43 mouse cellular contexts compared by ENCODE assay signal in the genomic region with DNA sequence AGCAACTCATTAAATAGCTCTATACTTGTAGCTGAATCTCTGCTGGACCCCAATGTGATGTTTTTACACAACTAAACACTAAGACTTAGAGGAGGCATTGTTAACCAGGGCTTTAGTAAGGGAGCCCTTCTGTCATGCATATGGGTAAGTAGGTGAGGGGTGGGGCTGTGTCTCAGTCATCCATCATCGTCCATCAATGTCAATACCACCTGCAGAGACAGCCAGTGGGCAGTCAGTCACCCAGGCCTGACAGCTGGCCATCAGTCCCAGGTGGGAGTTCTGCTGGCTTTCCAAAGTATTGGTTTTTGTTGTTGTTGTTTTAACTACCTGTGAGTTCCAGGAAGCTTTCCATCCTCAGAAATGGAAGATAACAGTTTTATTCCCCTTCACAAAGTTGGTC. TPM values are rescaled to one million over a fixed set of nuclear protein-coding genes. Genes with fewer than 3 reads are reported as not detected.
"Had no signal": no experiment of that assay in that cellular context is flagged by ENCODE, and none has a peak within 500 bp of the region (broad histone marks: within the 10 kb centered on the region; RNA-seq: fewer than 3 reads in every experiment).

No protein-coding gene starts in this region.

- H3K36me3 ChIP-seq: heart, embryonic 10.5 days; heart, embryonic 12.5 days; hindbrain, embryonic 13.5 days; hindbrain, embryonic 15.5 days; kidney, embryonic 15.5 days; limb, embryonic 10.5 days; limb, embryonic 12.5 days; liver, embryonic 13.5 days; liver, embryonic 15.5 days had no signal

- H3K4me3 ChIP-seq: gastrocnemius, adult 2 months; heart, embryonic 10.5 days; heart, embryonic 12.5 days; hindbrain, embryonic 13.5 days; hindbrain, embryonic 15.5 days; kidney, embryonic 15.5 days; limb, embryonic 10.5 days; limb, embryonic 12.5 days; liver, embryonic 13.5 days; liver, embryonic 15.5 days had no signal

- H3K27me3 ChIP-seq: heart, embryonic 12.5 days; limb, embryonic 12.5 days; liver, embryonic 15.5 days had no signal

- H3K9ac ChIP-seq: heart, embryonic 12.5 days; hindbrain, embryonic 13.5 days; hindbrain, embryonic 15.5 days; kidney, embryonic 15.5 days; limb, embryonic 12.5 days; liver, embryonic 13.5 days; liver, embryonic 15.5 days had no signal

- H3K27ac ChIP-seq: gastrocnemius, adult 2 months; heart, embryonic 10.5 days; hindbrain, embryonic 13.5 days; hindbrain, embryonic 15.5 days; hindbrain, postnatal 0 days; kidney, embryonic 15.5 days; kidney, postnatal 0 days; limb, embryonic 10.5 days; limb, embryonic 12.5 days; liver, embryonic 13.5 days; liver, embryonic 15.5 days had no signal

- H3K4me1 ChIP-seq: heart, embryonic 10.5 days; heart, embryonic 12.5 days; hindbrain, embryonic 15.5 days; kidney, embryonic 15.5 days; liver, embryonic 13.5 days; liver, embryonic 15.5 days had no signal

- DNase-seq: gastrocnemius, adult 2 months; gastrocnemius, postnatal 10 days; gastrocnemius, postnatal 25 days; heart, adult 18-20 months; heart, postnatal 10 days; heart, postnatal 36 days; kidney, adult 11 months; kidney, adult 2 months; kidney, adult 9 months; kidney, postnatal 14 days; kidney, postnatal 36 days; layer of hippocampus, adult 9-11 months; layer of hippocampus, postnatal 36 days; liver; liver, embryonic 13.5 days had no signal

- H3K9me3 ChIP-seq: heart, embryonic 10.5 days; heart, embryonic 12.5 days; hindbrain, embryonic 13.5 days; hindbrain, embryonic 15.5 days; kidney, embryonic 15.5 days; limb, embryonic 10.5 days; limb, embryonic 12.5 days; liver, embryonic 13.5 days; liver, embryonic 15.5 days had no signal

RNA-seq across cellular contexts. Expression of gene Olig3, which starts 48.1 kb away (rescaled TPM):
- total RNA-seq: gastrocnemius, adult 2 months; gastrocnemius, postnatal 10 days; gastrocnemius, postnatal 25 days; gastrocnemius, postnatal 4 days; granulocyte monocyte progenitor cell, adult 5-6 weeks; heart, adult 18-20 months; heart, adult 8-10 months; heart, postnatal 10 days; heart, postnatal 36 days; hematopoietic stem cell, adult 5-6 weeks; hindbrain, postnatal 0 days; layer of hippocampus, adult 18-20 months; layer of hippocampus, adult 8-10 months; layer of hippocampus, postnatal 14 days; layer of hippocampus, postnatal 36 days; left cerebral cortex, adult 18-20 months; left cerebral cortex, adult 8-10 months; left cerebral cortex, postnatal 10 days; left cerebral cortex, postnatal 36 days had no signal
- polyA plus RNA-seq: heart, embryonic 10.5 days; heart, embryonic 14.5 days; heart, embryonic 16.5 days; intestine, embryonic 14.5 days; intestine, embryonic 16.5 days; kidney, adult 2 months; kidney, embryonic 15.5 days; kidney, postnatal 0 days; large intestine, adult 2 months; limb, embryonic 10.5 days; limb, embryonic 12.5 days; limb, embryonic 14.5 days; liver, embryonic 11.5 days; liver, embryonic 13.5 days; liver, embryonic 15.5 days had no signal
